Mouse (Mus musculus): Measurements from ENCODE around the gene Schip1. TPM values are rescaled to one million over a fixed set of nuclear protein-coding genes. Genes with fewer than 3 reads are reported as not detected.
A peak's percentile ranks its signal among the peaks of the same experiment; 100 is the strongest.

The Schip1 gene
- polyA plus RNA-seq, 1 experiment from 2014 or later: 129 TPM

- ATAC-seq: peak; percentile 91
These were observed 74.4 kb downstream of the Schip1 start for GRCm38 (mm10) chr3:68138833-68139627.

DNA sequence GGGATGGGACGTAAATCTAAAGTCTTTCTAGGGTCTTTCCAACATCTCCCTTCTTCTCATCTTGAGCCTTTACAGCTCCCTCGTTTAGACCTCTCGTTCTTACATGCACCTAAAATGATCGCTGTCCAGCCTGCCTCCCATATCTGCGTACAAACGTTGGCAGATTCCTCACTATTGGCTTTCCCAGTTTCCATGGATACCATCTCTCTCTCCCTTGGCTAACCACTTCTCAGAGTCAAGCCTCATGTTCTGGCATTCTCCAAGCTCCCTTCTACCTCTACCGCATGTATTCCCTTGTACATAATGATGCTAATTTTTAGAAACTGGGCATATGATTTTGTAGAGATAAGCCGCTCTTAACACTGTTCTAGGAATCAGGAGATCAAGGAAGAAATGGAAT, 86.1 kb downstream of the Schip1 start:
- Histone ChIP-seq H3K9me3 (replicated peaks) (no peaks in the 10 kb centered on the region), H3K9ac (no peak overlapping the region), H3K27ac (no peak overlapping the region), H3K4me3 (no peak overlapping the region), H3K36me3 (ENCODE audit: poor library complexity, severe bottlenecking) (no peaks in the 10 kb centered on the region), H3K4me1 (no peaks in the 10 kb centered on the region), H3K27me3 (no peaks in the 10 kb centered on the region), H3K4me2 (no peak overlapping the region)
- ATAC-seq: no peak
- 84% methylated on average over 8 of the region's 8 CpGs for WGBS

More at GRCm38 (mm10) chr3:68138833-68139627, 74.4 kb downstream of the Schip1 start:
- H3K36me3 ChIP-seq (ENCODE audit: poor library complexity, severe bottlenecking): no peaks in the 10 kb centered on the region
- peaks cover 17% of the 10 kb centered on the region for H3K4me1 ChIP-seq
- no peaks in the 10 kb centered on the region for H3K9me3 ChIP-seq (replicated peaks)
- H3K27ac ChIP-seq: no peak overlapping the region
- 12% methylated on average over 5 of the region's 5 CpGs for WGBS
- H3K4me2 ChIP-seq: no peak overlapping the region
- H3K27me3 ChIP-seq: no peaks in the 10 kb centered on the region
- no peak overlapping the region for H3K9ac ChIP-seq
- no peak overlapping the region for H3K4me3 ChIP-seq

DNA sequence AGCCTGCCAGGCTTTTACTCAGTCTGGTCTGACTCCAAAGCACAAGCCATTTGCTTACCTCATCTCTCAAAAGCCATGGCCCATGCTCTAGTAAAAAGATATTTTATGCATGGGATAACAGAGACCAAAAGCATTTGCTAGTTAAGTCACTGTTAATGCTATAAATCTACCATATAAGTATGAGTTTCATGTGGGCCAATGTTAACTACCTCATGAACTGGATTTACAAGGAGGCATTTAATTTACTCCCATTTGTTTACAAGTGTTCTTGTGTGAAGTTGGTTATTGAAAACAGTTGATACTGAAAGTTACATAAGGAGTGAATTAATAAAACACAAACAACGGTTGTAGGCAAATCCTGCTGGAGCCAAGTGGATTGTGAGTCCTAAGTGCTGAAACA, 95.6 kb downstream of the Schip1 start:
- Histone ChIP-seq H3K9me3 (replicated peaks) (no peaks in the 10 kb centered on the region), H3K4me1 (no peaks in the 10 kb centered on the region), H3K27me3 (no peaks in the 10 kb centered on the region), H3K4me2 (no peak overlapping the region), H3K27ac (no peak overlapping the region), H3K36me3 (ENCODE audit: poor library complexity, severe bottlenecking) (no peaks in the 10 kb centered on the region), H3K4me3 (no peak overlapping the region), H3K9ac (no peak overlapping the region)
- WGBS: 83% methylated on average over 1 of the region's 1 CpGs
- no peak for ATAC-seq

GRCm38 (mm10) chr3:68160760-68161159, 96.2 kb downstream of the Schip1 start:
- H3K4me1 ChIP-seq: no peaks in the 10 kb centered on the region
- 85% methylated on average over 3 of the region's 3 CpGs for WGBS

DNA sequence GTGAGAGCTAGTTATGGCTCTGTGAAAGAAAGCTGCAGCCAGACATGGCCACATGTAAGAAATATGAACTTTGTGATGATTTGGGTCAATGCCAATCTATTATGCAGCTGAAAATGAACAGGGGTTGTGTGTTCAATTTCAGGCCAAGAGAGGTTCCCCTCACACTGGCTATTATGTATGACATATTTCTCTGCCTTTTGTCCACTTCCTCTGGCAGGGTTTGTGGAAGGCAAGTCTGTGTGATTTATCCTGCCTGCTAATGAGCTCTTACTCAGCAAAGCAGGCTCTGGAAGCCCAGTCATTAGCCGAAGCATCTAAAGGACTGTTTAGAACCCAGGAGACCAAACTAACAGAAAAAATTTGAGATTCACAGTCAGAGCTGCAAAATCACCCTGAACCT, 113.6 kb downstream of the Schip1 start:
- Histone ChIP-seq H3K9ac (no peak overlapping the region), H3K36me3 (ENCODE audit: poor library complexity, severe bottlenecking) (no peaks in the 10 kb centered on the region), H3K9me3 (replicated peaks) (no peaks in the 10 kb centered on the region), H3K4me2 (no peak overlapping the region), H3K27me3 (no peaks in the 10 kb centered on the region), H3K27ac (no peak overlapping the region), H3K4me3 (no peak overlapping the region), H3K4me1 (0 out of 2 replicates have a peak, but pooled peaks cover 4% of the 10 kb centered on the region)
- WGBS: 26% methylated on average over 1 of the region's 1 CpGs
- no peak for ATAC-seq

More at GRCm38 (mm10) chr3:68160760-68161159, 96.2 kb downstream of the Schip1 start:
- Histone ChIP-seq H3K27me3 (no peaks in the 10 kb centered on the region), H3K4me2 (no peak overlapping the region), H3K27ac (no peak overlapping the region), H3K4me3 (no peak overlapping the region), H3K9ac (no peak overlapping the region), H3K9me3 (replicated peaks) (no peaks in the 10 kb centered on the region), H3K36me3 (ENCODE audit: poor library complexity, severe bottlenecking) (no peaks in the 10 kb centered on the region)
- ATAC-seq: no peak

GRCm38 (mm10) chr3:68187471-68187870, 122.9 kb downstream of the Schip1 start:
- no peak overlapping the region for H3K9ac ChIP-seq
- 66% methylated on average over 8 of the region's 8 CpGs for WGBS
- no peak for ATAC-seq
- H3K4me1 ChIP-seq: peaks cover 5% of the 10 kb centered on the region; the same call in 1 of the 2 replicates
- H3K4me3 ChIP-seq: no peak overlapping the region
- H3K27ac ChIP-seq: no peak overlapping the region
- no peaks in the 10 kb centered on the region for H3K9me3 ChIP-seq (replicated peaks)
- no peak overlapping the region for H3K4me2 ChIP-seq
- no peaks in the 10 kb centered on the region for H3K27me3 ChIP-seq
- no peaks in the 10 kb centered on the region for H3K36me3 ChIP-seq (ENCODE audit: poor library complexity, severe bottlenecking)

DNA sequence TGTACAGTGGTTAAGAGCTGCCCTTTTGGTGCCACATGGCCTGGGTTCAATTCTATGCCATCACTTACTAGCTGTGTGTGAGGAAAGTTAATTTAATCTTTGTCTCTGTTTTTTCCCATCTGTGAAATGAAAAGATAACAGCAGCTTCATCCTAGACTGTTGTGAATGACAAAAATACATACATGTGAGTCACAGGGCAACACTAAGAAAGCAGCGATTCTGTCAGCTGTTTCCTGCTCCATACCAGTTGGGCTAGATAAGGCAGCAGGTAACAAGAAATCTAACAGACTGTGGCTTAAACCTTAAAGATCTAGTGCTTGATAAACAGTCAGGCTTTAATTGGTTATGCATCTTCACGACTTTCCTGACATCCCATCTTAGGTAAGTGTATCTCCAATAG, 124.5 kb downstream of the Schip1 start:
- no peaks in the 10 kb centered on the region for H3K27me3 ChIP-seq
- H3K4me1 ChIP-seq: peaks cover 5% of the 10 kb centered on the region; the same call in 1 of the 2 replicates
- no peak overlapping the region for H3K9ac ChIP-seq
- H3K36me3 ChIP-seq (ENCODE audit: poor library complexity, severe bottlenecking): no peaks in the 10 kb centered on the region
- no peak overlapping the region for H3K4me2 ChIP-seq
- no peak overlapping the region for H3K27ac ChIP-seq
- H3K9me3 ChIP-seq (replicated peaks): no peaks in the 10 kb centered on the region
- no peak overlapping the region for H3K4me3 ChIP-seq
- 85% methylated on average over 2 of the region's 2 CpGs for WGBS
- no peak for ATAC-seq

- Histone ChIP-seq H3K9ac (no peak overlapping the region), H3K4me1 (peaks cover 4% of the 10 kb centered on the region), H3K27ac (no peak overlapping the region), H3K9me3 (replicated peaks) (no peaks in the 10 kb centered on the region), H3K4me2 (no peak overlapping the region), H3K4me3 (no peak overlapping the region), H3K27me3 (no peaks in the 10 kb centered on the region), H3K36me3 (ENCODE audit: poor library complexity, severe bottlenecking) (no peaks in the 10 kb centered on the region)
- no peak; the same call in 1 of the 2 replicates for ATAC-seq
- WGBS: 93% methylated on average over 1 of the region's 1 CpGs
These were observed 132.3 kb downstream of the Schip1 start for GRCm38 (mm10) chr3:68196933-68197332.

- no peak overlapping the region for H3K27ac ChIP-seq
- H3K4me2 ChIP-seq: no peak overlapping the region
- WGBS: 12% methylated on average over 1 of the region's 1 CpGs
- peak; percentile 73; the same call in 1 of the 2 replicates for ATAC-seq
- H3K36me3 ChIP-seq (ENCODE audit: poor library complexity, severe bottlenecking): no peaks in the 10 kb centered on the region
- H3K9ac ChIP-seq: no peak overlapping the region
- no peaks in the 10 kb centered on the region for H3K27me3 ChIP-seq
- peaks cover 25% of the 10 kb centered on the region for H3K4me1 ChIP-seq
- no peaks in the 10 kb centered on the region for H3K9me3 ChIP-seq (replicated peaks)
- H3K4me3 ChIP-seq: no peak overlapping the region
These were observed 136.6 kb downstream of the Schip1 start for GRCm38 (mm10) chr3:68201214-68201613.

DNA sequence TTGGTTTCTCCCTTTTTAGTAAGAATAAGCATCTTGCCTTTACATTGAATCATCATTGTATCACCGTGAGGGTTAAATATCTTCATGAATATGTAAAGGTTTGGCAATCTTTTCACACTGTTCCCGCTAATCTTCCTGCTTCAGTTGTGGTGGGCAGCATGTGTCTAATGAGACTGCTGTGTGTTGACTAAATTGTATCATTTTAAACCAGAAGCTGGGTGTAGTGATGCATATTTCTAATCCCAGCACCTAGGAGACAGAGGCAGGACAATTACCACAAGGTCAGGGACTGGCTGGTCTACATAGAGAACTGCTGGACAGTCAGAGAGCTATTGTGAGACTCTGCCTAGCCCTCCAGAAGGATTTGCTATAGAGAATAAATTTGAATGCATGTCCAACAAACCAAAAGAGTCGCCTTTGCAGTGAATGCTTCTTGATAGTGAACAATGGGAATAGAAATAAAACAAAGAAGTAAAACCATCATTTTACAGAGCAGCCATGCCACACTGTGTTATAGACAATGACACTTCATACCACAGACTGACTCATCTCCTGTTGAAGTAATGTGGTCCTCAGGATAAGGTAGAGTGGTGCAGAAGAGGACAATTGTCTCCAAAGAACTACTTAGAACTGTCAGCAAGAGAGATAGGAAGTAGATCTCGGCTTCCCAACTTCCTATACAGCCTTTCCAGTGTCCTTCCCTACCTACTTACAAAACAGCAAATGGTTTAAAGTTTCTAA, 137.7 kb downstream of the Schip1 start:
- peak; percentile 54 for ATAC-seq
- Histone ChIP-seq H3K36me3 (ENCODE audit: poor library complexity, severe bottlenecking) (no peaks in the 10 kb centered on the region), H3K4me1 (peaks cover 25% of the 10 kb centered on the region), H3K4me3 (no peak overlapping the region), H3K4me2 (no peak overlapping the region), H3K9ac (no peak overlapping the region), H3K9me3 (replicated peaks) (no peaks in the 10 kb centered on the region), H3K27me3 (no peaks in the 10 kb centered on the region), H3K27ac (peak overlapping the region; percentile 11; the same call in 1 of the 2 replicates)
- WGBS: 28% methylated on average over 4 of the region's 4 CpGs

DNA sequence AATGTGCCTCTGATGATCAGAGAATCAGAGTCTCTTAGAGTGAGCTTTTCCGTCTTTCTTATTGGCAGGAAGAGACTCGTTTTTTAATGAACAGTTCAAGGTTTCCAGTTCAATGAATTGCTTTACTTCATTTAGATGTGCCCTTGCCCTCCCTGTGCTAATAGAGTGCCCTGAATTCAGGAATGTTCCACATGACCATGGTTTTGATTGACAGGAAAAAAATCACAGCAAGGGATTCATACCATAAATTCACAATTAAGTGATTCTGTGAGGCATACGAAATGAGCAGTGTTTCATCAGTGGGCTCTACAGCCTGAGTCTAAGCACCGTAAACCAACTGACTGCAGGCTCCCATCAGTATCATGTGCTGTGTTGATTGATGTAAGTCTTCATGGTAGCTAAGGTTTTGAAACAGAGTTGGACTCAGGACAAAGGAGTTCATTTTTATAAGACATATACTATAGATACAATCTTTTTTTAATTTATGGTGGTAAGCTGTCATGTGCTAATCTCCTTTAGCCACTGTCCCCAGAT, 139.4 kb downstream of the Schip1 start:
- Histone ChIP-seq H3K4me3 (no peak overlapping the region), H3K9ac (no peak overlapping the region), H3K27me3 (no peaks in the 10 kb centered on the region), H3K36me3 (ENCODE audit: poor library complexity, severe bottlenecking) (no peaks in the 10 kb centered on the region), H3K4me1 (peaks cover 25% of the 10 kb centered on the region), H3K9me3 (replicated peaks) (no peaks in the 10 kb centered on the region), H3K4me2 (no peak overlapping the region), H3K27ac (no peak overlapping the region)
- ATAC-seq: no peak
- 32% methylated on average over 4 of the region's 4 CpGs for WGBS

DNA sequence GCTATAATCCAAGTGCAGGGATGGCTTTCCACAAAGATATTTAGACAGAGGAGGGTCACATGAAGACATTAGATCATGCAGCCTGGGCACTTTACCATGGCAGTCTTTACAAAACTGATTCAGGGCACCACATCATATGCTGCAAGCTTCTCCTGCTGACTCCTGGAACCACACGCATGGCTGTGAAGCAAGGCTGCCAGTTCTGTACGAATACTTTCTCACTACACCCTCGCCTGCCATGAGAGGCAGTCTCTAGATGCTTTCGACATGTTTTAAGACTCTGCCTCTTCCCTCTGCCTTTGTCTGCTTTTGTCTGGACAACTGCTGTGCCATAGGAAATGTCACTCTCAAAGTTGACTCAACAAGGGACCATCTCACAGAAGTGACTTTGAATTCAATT, 145.8 kb downstream of the Schip1 start:
- H3K27ac ChIP-seq: no peak overlapping the region
- no peaks in the 10 kb centered on the region for H3K27me3 ChIP-seq
- no peaks in the 10 kb centered on the region for H3K9me3 ChIP-seq (replicated peaks)
- no peaks in the 10 kb centered on the region for H3K4me1 ChIP-seq
- H3K4me3 ChIP-seq: no peak overlapping the region
- H3K4me2 ChIP-seq: no peak overlapping the region
- ATAC-seq: no peak
- 72% methylated on average over 4 of the region's 4 CpGs for WGBS
- no peaks in the 10 kb centered on the region for H3K36me3 ChIP-seq (ENCODE audit: poor library complexity, severe bottlenecking)
- H3K9ac ChIP-seq: no peak overlapping the region

Data from forebrain, embryonic 13.5 days (tissue).